Mouse (Mus musculus) spleen, adult 2 months (tissue): ENCODE data around the gene Rbm18.

ENCODE experiments used
- CTCF ChIP-seq: fragments of 200-500 bp; IDR thresholded peaks from 2 replicates; pipeline ENCODE4 v1.5.1; 2011; ENCODE audit warnings: mild to moderate bottlenecking, inconsistent platforms; ENCODE audit not compliant: insufficient read depth, insufficient read length, insufficient replicate concordance; ENCODE audit errors: extremely low read depth
- POLR2A ChIP-seq: fragments of 200-500 bp; IDR thresholded peaks from 2 replicates; pipeline ENCODE4 v1.6.1; 2011; ENCODE audit warnings: low read depth, low read length, inconsistent platforms

DNA sequence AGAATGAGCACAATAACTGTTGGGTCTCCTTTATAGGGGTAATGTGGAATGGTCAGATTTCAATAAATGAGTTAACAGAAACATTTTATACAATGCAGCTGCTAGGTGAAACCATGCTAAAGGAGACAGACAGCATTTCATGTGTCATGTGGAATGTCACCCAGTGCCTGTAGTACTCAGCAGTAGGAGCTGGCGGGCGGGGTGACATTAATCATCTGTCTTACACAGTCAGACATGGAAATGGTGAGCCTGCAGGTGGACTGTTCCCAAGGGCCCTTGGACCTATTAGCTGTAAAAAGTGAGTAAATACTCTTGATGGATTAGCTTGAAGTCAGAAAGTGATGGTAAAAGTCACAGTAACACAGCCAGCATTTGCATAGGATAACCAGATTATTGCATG lies 47.6 kb upstream of the Rbm18 start:
- no peak for TF ChIP-seq POLR2A
- TF ChIP-seq CTCF = no peak
